In genomic region chr5:23387313-23387666, GRCm38 (mm10) we compare ENCODE assay signal across 8 mouse cellular contexts. TPM values are rescaled to one million over a fixed set of nuclear protein-coding genes. Genes with fewer than 3 reads are reported as not detected.
A peak's percentile ranks its signal among the peaks of the same experiment; 100 is the strongest.
DNase-seq lines count a peak whose midpoint lies in the region; ATAC-seq and TF ChIP-seq lines count a peak whose summit lies in the region.

No protein-coding gene starts in this region.

- no peaks in the 10 kb centered on the region for H3K27me3 ChIP-seq in heart, embryonic 16.5 days (ENCODE audit: control insufficient read depth, insufficient read depth, low read length)
- H3K27me3 ChIP-seq in hindbrain, embryonic 11.5 days (ENCODE audit: control insufficient read depth, insufficient read depth, low read length), result no peaks in the 10 kb centered on the region
- H3K27me3 ChIP-seq in liver, postnatal 0 days (ENCODE audit: insufficient read depth, low read length), result no peaks in the 10 kb centered on the region

- peak overlapping the region; percentile 89; the same call in 1 of the 2 replicates for H3K27ac ChIP-seq in heart, embryonic 16.5 days (ENCODE audit: low read length)
- H3K27ac ChIP-seq in brown adipose tissue, adult 24 weeks (replicated peaks; ENCODE audit: low read depth, low read length), result peak overlapping the region; percentile 71
- no peak overlapping the region for H3K27ac ChIP-seq in hindbrain, embryonic 11.5 days (ENCODE audit: low read depth, low read length)
- no peak overlapping the region for H3K27ac ChIP-seq in liver, postnatal 0 days (ENCODE audit: low read depth)

- ATAC-seq in heart, embryonic 16.5 days (replicated peaks; ENCODE audit: extremely low read depth, insufficient read depth, low FRiP score), result 0 out of 2 replicates have a peak, but pooled peaks have one; percentile 17
- peak; percentile 38; the same call in 1 of the 2 replicates for ATAC-seq in hindbrain, embryonic 11.5 days (ENCODE audit: low FRiP score)
- ATAC-seq in liver, postnatal 0 days, result no peak

- H3K4me1 ChIP-seq in heart, embryonic 16.5 days (ENCODE audit: control insufficient read depth, insufficient read depth, low read length), result peaks cover 22% of the 10 kb centered on the region
- H3K4me1 ChIP-seq in brown adipose tissue, adult 24 weeks (ENCODE audit: control insufficient read depth, insufficient read depth, insufficient read length, low read length), result peaks cover 2% of the 10 kb centered on the region
- peaks cover 2% of the 10 kb centered on the region; the same call in 1 of the 2 replicates for H3K4me1 ChIP-seq in hindbrain, embryonic 11.5 days (replicated peaks; ENCODE audit: control insufficient read depth, insufficient read depth, low read length)
- H3K4me1 ChIP-seq in liver, postnatal 0 days (ENCODE audit: insufficient read depth), result no peaks in the 10 kb centered on the region

- no peaks in the 10 kb centered on the region for H3K36me3 ChIP-seq in heart, embryonic 16.5 days (ENCODE audit: control insufficient read depth, insufficient read depth)
- no peaks in the 10 kb centered on the region for H3K36me3 ChIP-seq in hindbrain, embryonic 11.5 days (ENCODE audit: control insufficient read depth, insufficient read depth, low read length)
- no peaks in the 10 kb centered on the region for H3K36me3 ChIP-seq in liver, postnatal 0 days (replicated peaks; ENCODE audit: insufficient read depth, low read length)

- H3K4me3 ChIP-seq in heart, embryonic 16.5 days (ENCODE audit: low read length), result peak overlapping the region; percentile 59
- H3K4me3 ChIP-seq in brown adipose tissue, adult 24 weeks (ENCODE audit: insufficient read depth, low read depth, low read length), result no peak overlapping the region
- H3K4me3 ChIP-seq in hindbrain, embryonic 11.5 days (ENCODE audit: low read depth, low read length), result no peak overlapping the region
- H3K4me3 ChIP-seq in liver, postnatal 0 days (ENCODE audit: low read depth, low read length), result no peak overlapping the region

- 46% methylated on average over 2 of the region's 2 CpGs for WGBS in heart, embryonic 16.5 days
- WGBS in hindbrain, embryonic 11.5 days, result 58% methylated on average over 2 of the region's 2 CpGs
- WGBS in liver, postnatal 0 days (ENCODE audit: insufficient replicate concordance), result 45% methylated on average over 2 of the region's 2 CpGs

- no peak overlapping the region for H3K9ac ChIP-seq in heart, embryonic 16.5 days (ENCODE audit: low read length)
- no peak overlapping the region for H3K9ac ChIP-seq in hindbrain, embryonic 11.5 days (ENCODE audit: low read depth, low read length)
- no peak overlapping the region for H3K9ac ChIP-seq in liver, postnatal 0 days (replicated peaks)

- no peak for DNase-seq in heart, adult 9 months (ENCODE audit: low spot score in 2 of 2)
- DNase-seq in hindbrain, embryonic 11.5 days (ENCODE audit: low spot score), result no peak
- no peak for DNase-seq in liver, postnatal 0 days
- no peak for DNase-seq in adrenal gland, postnatal 36 days
- DNase-seq in cerebellum, adult 11-12 months, result no peak
- no peak for DNase-seq in thymus, postnatal 0 days (ENCODE audit: low spot score)

- peak overlapping the region; percentile 83 for H3K4me2 ChIP-seq in heart, embryonic 16.5 days (ENCODE audit: low read depth, low read length)
- H3K4me2 ChIP-seq in hindbrain, embryonic 11.5 days (replicated peaks; ENCODE audit: low read depth, low read length), result peak overlapping the region; percentile 46
- peak overlapping the region; percentile 73; the same call in 1 of the 2 replicates for H3K4me2 ChIP-seq in liver, postnatal 0 days (ENCODE audit: low read depth, low read length)

- TF ChIP-seq EP300 in liver, postnatal 0 days (IDR thresholded peaks at IDR 0.05; ENCODE audit: low read depth), result no peak

- no peaks in the 10 kb centered on the region for H3K9me3 ChIP-seq in heart, embryonic 16.5 days (replicated peaks; ENCODE audit: control insufficient read depth, low read length)
- H3K9me3 ChIP-seq in hindbrain, embryonic 11.5 days (ENCODE audit: control insufficient read depth, low read length), result no peaks in the 10 kb centered on the region
- H3K9me3 ChIP-seq in liver, postnatal 0 days (ENCODE audit: low read length), result no peaks in the 10 kb centered on the region

- no peak for TF ChIP-seq CTCF in liver, postnatal 0 days (IDR thresholded peaks at IDR 0.05; ENCODE audit: low read depth)

RNA-seq across cellular contexts. Expression of gene Kmt2e, which starts 47.0 kb away (rescaled TPM):
- polyA plus RNA-seq in heart, embryonic 16.5 days (2015; fragmentation: Nextera tagmentation; extraction: Ambion mirVana), result 67.9 and 76.9 TPM in 2 replicates
- polyA plus RNA-seq in brown adipose tissue, adult 24 weeks (2012; ENCODE audit: insufficient read depth, insufficient read length, missing spikeins), result 35.5 and 36.9 TPM in 2 replicates
- 121 and 122 TPM in 2 replicates for polyA plus RNA-seq in hindbrain, embryonic 11.5 days (2014; fragmentation: Nextera tagmentation; extraction: Ambion mirVana)
- polyA plus RNA-seq in liver, postnatal 0 days (2015; fragmentation: Nextera tagmentation; extraction: Ambion mirVana), result 27.5 and 28.5 TPM in 2 replicates
- total RNA-seq in adrenal gland, postnatal 36 days (2021), result 10 to 100 TPM; 63.5 to 68.5 TPM
- polyA plus RNA-seq in thymus, postnatal 0 days (2015; fragmentation: Nextera tagmentation; extraction: Ambion mirVana), result 84.6 and 111 TPM in 2 replicates

Comparison
In these comparisons a context has a peak if more than half of its experiments do, and no peak if none do; other contexts are left out.
1. H3K27ac ChIP-seq: peak in heart, embryonic 16.5 days (single experiment) and brown adipose tissue, adult 24 weeks (single experiment); none in hindbrain, embryonic 11.5 days (single experiment) and liver, postnatal 0 days (single experiment).
2. Peak in every context shown above with its lines, with median percentiles within 50 percentile points of each other: H3K4me2 ChIP-seq.